Mouse (Mus musculus) heart, embryonic 10.5 days (tissue): ENCODE measurements around the gene Mfsd4a. TPM values are rescaled to one million over a fixed set of nuclear protein-coding genes. Genes with fewer than 3 reads are reported as not detected.

Experiments
- DNase-seq: peaks from one replicate; pipeline ENCODE4 v3.0.0-alpha.2; 2017; ENCODE audit warnings: low spot score
- H3K27ac ChIP-seq: fragments of 300-500 bp; sonication (generic); 2 replicates; pipeline ENCODE4 v1.5.1; 2016; ENCODE audit warnings: mild to moderate bottlenecking
- H3K27me3 ChIP-seq: fragments of 300-500 bp; sonication (generic); 2 replicates; pipeline ENCODE4 v1.6.1; 2016; ENCODE audit warnings: mild to moderate bottlenecking; ENCODE audit not compliant: poor library complexity, insufficient read depth, severe bottlenecking
- H3K36me3 ChIP-seq: fragments of 300-500 bp; sonication (generic); 2 replicates; pipeline ENCODE4 v1.6.1; 2016; ENCODE audit warnings: mild to moderate bottlenecking, moderate library complexity
- H3K4me1 ChIP-seq: fragments of 300-500 bp; sonication (generic); 2 replicates; pipeline ENCODE4 v1.6.1; 2016; ENCODE audit warnings: mild to moderate bottlenecking
- H3K4me3 ChIP-seq: fragments of 300-500 bp; sonication (generic); 2 replicates; pipeline ENCODE4 v1.5.1; 2016; ENCODE audit warnings: mild to moderate bottlenecking, moderate library complexity
- H3K9me3 ChIP-seq: fragments of 300-500 bp; sonication (generic); 2 replicates; pipeline ENCODE4 v1.6.1; 2016; ENCODE audit warnings: mild to moderate bottlenecking, moderate library complexity
- WGBS: fragments of 180-500 bp; shearing (Covaris S2); methylation state at CpG from one replicate; pipeline ENCODE4 v1.1.7; 2016; 5-methylcytosine and 5-hydroxymethylcytosine counted together
- polyA plus RNA-seq: library from polyadenylated mRNA; unstranded; fragments of >200 nt; fragmentation: Nextera tagmentation; extraction: Ambion mirVana; gene quantifications from 2 replicates; pipeline ENCODE4 v1.2.1, GENCODE M21; 2016

Mfsd4a gene
- 7.3 and 12.0 TPM in 2 replicates for polyA plus RNA-seq

- Histone ChIP-seq H3K4me3 (peak within 1 kb of the TSS; percentile 66), H3K4me1 (peaks cover 15% of the 10 kb centered on the region), H3K36me3 (no peaks in the 10 kb centered on the region), H3K9me3 (no peaks in the 10 kb centered on the region), H3K27me3 (peaks cover 80% of the 10 kb centered on the region), H3K27ac (peak within 1 kb of the TSS; percentile 59)
- WGBS, result 3% methylated on average over 80 of the region's 80 CpGs
- peak; percentile 77 for DNase-seq
These were observed at the start of gene Mfsd4a for GRCm38 (mm10) chr1:132067261-132068255. TSS of gene Mfsd4a (minus strand) at chr1:132068062.

DNA sequence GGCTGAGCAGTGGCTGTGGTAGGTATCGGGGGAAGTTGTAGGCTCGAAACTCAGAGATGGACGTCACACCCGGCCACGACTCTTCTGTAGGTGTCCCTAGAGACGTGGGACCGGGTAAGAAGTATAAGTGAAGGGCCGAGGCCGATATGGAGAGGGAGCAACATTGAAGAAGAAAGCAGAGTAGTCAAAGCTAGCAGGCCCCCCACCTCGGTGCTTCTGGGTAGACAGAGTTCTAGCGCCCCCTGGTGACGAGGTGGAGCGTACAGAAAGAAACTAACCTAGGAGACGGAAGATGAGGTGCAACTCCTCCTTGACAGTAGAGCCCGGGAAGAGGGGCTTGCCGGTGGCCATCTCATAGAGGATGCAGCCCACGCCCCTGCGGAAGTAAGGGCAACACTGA lies 48.7 kb upstream of the Mfsd4a start:
- H3K36me3 ChIP-seq, result no peaks in the 10 kb centered on the region
- 0 out of 2 replicates have a peak overlapping the region, but pooled peaks have one; percentile 15 for H3K4me3 ChIP-seq
- peaks cover 11% of the 10 kb centered on the region; the same call in 1 of the 2 replicates for H3K4me1 ChIP-seq
- no peak for DNase-seq
- peaks cover 12% of the 10 kb centered on the region for H3K27me3 ChIP-seq
- WGBS, result 23% methylated on average over 18 of the region's 18 CpGs
- no peaks in the 10 kb centered on the region for H3K9me3 ChIP-seq
- no peak overlapping the region for H3K27ac ChIP-seq

- Histone ChIP-seq H3K36me3 (no peaks in the 10 kb centered on the region), H3K9me3 (no peaks in the 10 kb centered on the region)
- WGBS, result 49% methylated on average over 3 of the region's 3 CpGs
These were observed 45.2 kb upstream of the Mfsd4a start for GRCm38 (mm10) chr1:132113098-132113497.

DNA sequence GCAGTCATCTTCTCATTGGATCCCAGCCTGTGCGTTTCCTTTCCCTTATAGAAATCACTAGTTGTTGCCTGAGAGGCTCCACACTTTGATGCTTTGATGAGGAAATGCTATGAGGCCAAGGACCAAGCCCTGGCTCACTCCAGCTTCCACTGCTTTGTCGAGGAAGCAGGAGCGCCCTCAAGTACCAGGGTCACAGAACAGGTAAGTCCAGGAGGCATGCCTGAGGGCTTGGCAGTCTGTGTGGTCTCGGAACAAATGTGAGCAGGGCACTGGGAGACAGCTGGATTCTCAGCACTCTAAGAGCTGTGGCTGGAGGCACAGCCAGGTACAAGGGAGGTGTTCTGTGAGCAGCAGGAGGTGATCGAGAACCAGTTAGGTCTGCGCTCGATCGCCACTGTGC lies 44.6 kb upstream of the Mfsd4a start:
- H3K27ac ChIP-seq, result 0 out of 2 replicates have a peak overlapping the region, but pooled peaks have one; percentile 3
- no peaks in the 10 kb centered on the region for H3K36me3 ChIP-seq
- no peaks in the 10 kb centered on the region for H3K9me3 ChIP-seq
- H3K27me3 ChIP-seq, result no peaks in the 10 kb centered on the region; the same call in 1 of the 2 replicates
- H3K4me1 ChIP-seq, result peaks cover 11% of the 10 kb centered on the region; the same call in 1 of the 2 replicates
- H3K4me3 ChIP-seq, result no peak overlapping the region
- WGBS, result 77% methylated on average over 8 of the region's 8 CpGs
- DNase-seq, result no peak

More at GRCm38 (mm10) chr1:132113098-132113497, 45.2 kb upstream of the Mfsd4a start:
- H3K27ac ChIP-seq, result no peak overlapping the region
- H3K27me3 ChIP-seq, result peaks cover 5% of the 10 kb centered on the region
- H3K4me1 ChIP-seq, result peaks cover 11% of the 10 kb centered on the region; the same call in 1 of the 2 replicates
- H3K4me3 ChIP-seq, result no peak overlapping the region
- no peak for DNase-seq

- H3K9me3 ChIP-seq, result no peaks in the 10 kb centered on the region
These were observed 43.5 kb upstream of the Mfsd4a start for GRCm38 (mm10) chr1:132111411-132111810.

DNA sequence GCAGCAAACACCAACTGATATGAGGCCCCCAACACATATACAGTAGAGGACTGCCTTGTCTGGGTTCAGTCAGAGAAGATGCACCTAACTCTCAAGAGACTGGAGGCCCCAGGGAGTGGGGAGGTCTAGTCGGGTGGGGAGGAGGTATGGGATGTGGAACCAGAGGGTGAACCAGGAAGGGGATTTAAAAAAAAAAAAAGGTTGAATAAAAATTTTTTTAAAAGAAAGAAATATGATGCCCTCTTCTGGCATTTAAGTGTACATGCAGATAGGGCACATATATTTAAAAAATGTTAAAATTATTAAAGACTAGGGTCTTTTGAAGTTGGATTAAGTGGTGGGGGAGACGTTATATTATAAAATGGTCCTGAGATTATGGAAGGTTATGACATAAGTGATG lies 41.5 kb upstream of the Mfsd4a start:
- no peak overlapping the region for H3K4me3 ChIP-seq
- no peak overlapping the region for H3K27ac ChIP-seq
- 60% methylated on average over 2 of the region's 2 CpGs for WGBS
- no peaks in the 10 kb centered on the region for H3K27me3 ChIP-seq
- no peak for DNase-seq
- no peaks in the 10 kb centered on the region for H3K36me3 ChIP-seq
- H3K4me1 ChIP-seq, result peaks cover 6% of the 10 kb centered on the region; the same call in 1 of the 2 replicates
- H3K9me3 ChIP-seq, result no peaks in the 10 kb centered on the region

More at GRCm38 (mm10) chr1:132111411-132111810, 43.5 kb upstream of the Mfsd4a start:
- WGBS, result 25% methylated on average over 1 of the region's 1 CpGs
- Histone ChIP-seq H3K27ac (no peak overlapping the region), H3K36me3 (no peaks in the 10 kb centered on the region), H3K4me3 (no peak overlapping the region), H3K4me1 (peaks cover 8% of the 10 kb centered on the region; the same call in 1 of the 2 replicates), H3K27me3 (no peaks in the 10 kb centered on the region; the same call in 1 of the 2 replicates)
- DNase-seq, result no peak

- H3K4me3 ChIP-seq, result no peak overlapping the region
- WGBS, result 68% methylated on average over 14 of the region's 14 CpGs
- peaks cover 4% of the 10 kb centered on the region; the same call in 1 of the 2 replicates for H3K27me3 ChIP-seq
- no peaks in the 10 kb centered on the region for H3K36me3 ChIP-seq
- 0 out of 2 replicates have a peak, but pooled peaks cover 5% of the 10 kb centered on the region for H3K4me1 ChIP-seq
- no peak for DNase-seq
- no peak overlapping the region for H3K27ac ChIP-seq
- no peaks in the 10 kb centered on the region for H3K9me3 ChIP-seq
These were observed 36.5 kb upstream of the Mfsd4a start for GRCm38 (mm10) chr1:132104353-132104752.

GRCm38 (mm10) chr1:132101953-132102697 lies 34.3 kb upstream of the Mfsd4a start:
- 82% methylated on average over 6 of the region's 6 CpGs for WGBS
- no peaks in the 10 kb centered on the region for H3K36me3 ChIP-seq
- H3K4me3 ChIP-seq, result no peak overlapping the region
- H3K27me3 ChIP-seq, result peaks cover 4% of the 10 kb centered on the region; the same call in 1 of the 2 replicates
- no peak overlapping the region for H3K27ac ChIP-seq
- no peaks in the 10 kb centered on the region for H3K9me3 ChIP-seq
- 0 out of 2 replicates have a peak, but pooled peaks cover 5% of the 10 kb centered on the region for H3K4me1 ChIP-seq
- DNase-seq, result no peak

- Histone ChIP-seq H3K4me1 (peaks cover 20% of the 10 kb centered on the region), H3K36me3 (no peaks in the 10 kb centered on the region), H3K9me3 (no peaks in the 10 kb centered on the region), H3K27me3 (peaks cover 4% of the 10 kb centered on the region; the same call in 1 of the 2 replicates), H3K27ac (no peak overlapping the region), H3K4me3 (no peak overlapping the region)
- DNase-seq, result no peak
- 68% methylated on average over 4 of the region's 4 CpGs for WGBS
These were observed 31.9 kb upstream of the Mfsd4a start for GRCm38 (mm10) chr1:132099775-132100174.

DNA sequence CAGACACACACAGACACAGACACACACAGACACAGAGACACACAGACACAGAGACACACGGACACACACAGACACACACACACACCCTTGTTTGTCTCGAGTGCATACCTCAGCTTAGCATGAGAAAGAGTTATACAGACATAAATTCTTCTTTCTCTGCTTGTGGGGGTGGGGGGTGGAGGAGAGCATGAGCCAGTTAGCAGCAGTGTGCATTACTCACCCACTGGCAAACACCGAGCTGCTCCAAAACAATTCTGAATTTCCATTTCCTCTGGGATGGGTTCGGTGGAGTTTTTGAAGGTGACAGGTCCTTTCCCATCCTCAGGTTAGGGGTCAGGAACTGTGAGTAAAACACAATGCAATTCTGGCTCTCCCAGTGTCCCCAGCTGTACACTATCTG lies 31.2 kb upstream of the Mfsd4a start:
- no peak for DNase-seq
- Histone ChIP-seq H3K36me3 (no peaks in the 10 kb centered on the region), H3K4me1 (peaks cover 20% of the 10 kb centered on the region), H3K27ac (no peak overlapping the region), H3K4me3 (no peak overlapping the region), H3K9me3 (no peaks in the 10 kb centered on the region), H3K27me3 (peaks cover 4% of the 10 kb centered on the region; the same call in 1 of the 2 replicates)
- 68% methylated on average over 4 of the region's 4 CpGs for WGBS

DNA sequence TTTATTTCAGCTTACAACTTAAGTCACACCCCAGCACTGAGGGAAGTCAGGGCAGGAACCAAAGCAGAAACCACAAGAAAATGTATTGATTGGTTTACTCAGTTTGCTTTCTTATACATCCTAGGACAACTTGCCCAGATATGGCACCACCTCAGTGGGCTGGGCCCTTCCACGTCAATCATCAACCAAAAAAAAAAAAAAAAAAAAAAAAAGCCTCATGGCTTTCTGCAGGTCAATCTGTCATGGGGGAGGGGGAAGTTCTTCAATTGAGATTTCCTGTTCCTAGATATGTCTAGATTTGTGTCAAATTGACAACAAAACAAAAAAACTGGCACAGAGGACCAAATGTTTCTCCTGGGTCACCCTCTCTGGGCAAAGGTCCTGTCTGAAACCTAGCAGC lies 30.2 kb upstream of the Mfsd4a start:
- 57% methylated on average over 1 of the region's 1 CpGs for WGBS
- no peak for DNase-seq
- H3K36me3 ChIP-seq, result no peaks in the 10 kb centered on the region
- peaks cover 20% of the 10 kb centered on the region for H3K4me1 ChIP-seq
- no peaks in the 10 kb centered on the region for H3K9me3 ChIP-seq
- H3K4me3 ChIP-seq, result no peak overlapping the region
- H3K27me3 ChIP-seq, result peaks cover 4% of the 10 kb centered on the region; the same call in 1 of the 2 replicates
- no peak overlapping the region for H3K27ac ChIP-seq

GRCm38 (mm10) chr1:132095356-132096004 lies 27.6 kb upstream of the Mfsd4a start:
- Histone ChIP-seq H3K9me3 (no peaks in the 10 kb centered on the region), H3K27ac (peak overlapping the region; percentile 53), H3K36me3 (no peaks in the 10 kb centered on the region), H3K27me3 (no peaks in the 10 kb centered on the region), H3K4me3 (no peak overlapping the region), H3K4me1 (peaks cover 16% of the 10 kb centered on the region)
- WGBS, result 33% methylated on average over 11 of the region's 11 CpGs
- DNase-seq, result peak; percentile 93
